Mouse (Mus musculus) embryonic facial prominence, embryonic 15.5 days (tissue): ENCODE results near the gene Prkcsh. TPM values are rescaled to one million over a fixed set of nuclear protein-coding genes. Genes with fewer than 3 reads are reported as not detected.

Experiments used
- ATAC-seq: fragments of 200-750 bp; cut with Nextera tagmentation; 2 replicates; pipeline ENCODE4 v1.8.0; 2017; ENCODE audit warnings: low read depth, moderate TSS enrichment; ENCODE audit not compliant: insufficient number of reproducible peaks, low FRiP score, low TSS enrichment
- H3K27ac ChIP-seq: fragments of 300-500 bp; sonication (generic); replicated peaks from 2 replicates; pipeline ENCODE4 v1.5.1; 2015; ENCODE audit warnings: mild to moderate bottlenecking, inconsistent platforms
- H3K27me3 ChIP-seq: fragments of 300-500 bp; sonication (generic); 2 replicates; pipeline ENCODE4 v1.6.1; 2015; ENCODE audit warnings: inconsistent platforms
- H3K36me3 ChIP-seq: fragments of 300-500 bp; sonication (generic); 2 replicates; pipeline ENCODE4 v1.6.1; 2015; ENCODE audit warnings: mild to moderate bottlenecking, inconsistent platforms
- H3K4me1 ChIP-seq: fragments of 300-500 bp; sonication (generic); 2 replicates; pipeline ENCODE4 v1.6.1; 2015; ENCODE audit warnings: inconsistent platforms
- H3K4me2 ChIP-seq: fragments of 300-500 bp; sonication (generic); replicated peaks from 2 replicates; pipeline ENCODE4 v1.6.1; 2015; ENCODE audit warnings: mild to moderate bottlenecking, inconsistent platforms
- H3K4me3 ChIP-seq: fragments of 300-500 bp; sonication (generic); replicated peaks from 2 replicates; pipeline ENCODE4 v1.5.1; 2015; ENCODE audit warnings: mild to moderate bottlenecking, inconsistent platforms
- H3K9ac ChIP-seq: fragments of 300-500 bp; sonication (generic); 2 replicates; pipeline ENCODE4 v1.6.1; 2015; ENCODE audit warnings: inconsistent platforms
- H3K9me3 ChIP-seq: fragments of 300-500 bp; sonication (generic); replicated peaks from 2 replicates; pipeline ENCODE4 v1.6.1; 2016; ENCODE audit warnings: inconsistent platforms
- WGBS: fragments of 180-500 bp; shearing (Covaris S2); methylation state at CpG from one replicate; pipeline ENCODE4 v1.1.7; 2015; 5-methylcytosine and 5-hydroxymethylcytosine counted together
- polyA plus RNA-seq: library from polyadenylated mRNA; unstranded; fragments of >200 nt; fragmentation: Nextera tagmentation; extraction: Ambion mirVana; gene quantifications from 2 replicates; pipeline ENCODE4 v1.2.1, GENCODE M21; 2015

The Prkcsh gene
- polyA plus RNA-seq, 1 experiment from 2014 or later: 116 TPM

DNA sequence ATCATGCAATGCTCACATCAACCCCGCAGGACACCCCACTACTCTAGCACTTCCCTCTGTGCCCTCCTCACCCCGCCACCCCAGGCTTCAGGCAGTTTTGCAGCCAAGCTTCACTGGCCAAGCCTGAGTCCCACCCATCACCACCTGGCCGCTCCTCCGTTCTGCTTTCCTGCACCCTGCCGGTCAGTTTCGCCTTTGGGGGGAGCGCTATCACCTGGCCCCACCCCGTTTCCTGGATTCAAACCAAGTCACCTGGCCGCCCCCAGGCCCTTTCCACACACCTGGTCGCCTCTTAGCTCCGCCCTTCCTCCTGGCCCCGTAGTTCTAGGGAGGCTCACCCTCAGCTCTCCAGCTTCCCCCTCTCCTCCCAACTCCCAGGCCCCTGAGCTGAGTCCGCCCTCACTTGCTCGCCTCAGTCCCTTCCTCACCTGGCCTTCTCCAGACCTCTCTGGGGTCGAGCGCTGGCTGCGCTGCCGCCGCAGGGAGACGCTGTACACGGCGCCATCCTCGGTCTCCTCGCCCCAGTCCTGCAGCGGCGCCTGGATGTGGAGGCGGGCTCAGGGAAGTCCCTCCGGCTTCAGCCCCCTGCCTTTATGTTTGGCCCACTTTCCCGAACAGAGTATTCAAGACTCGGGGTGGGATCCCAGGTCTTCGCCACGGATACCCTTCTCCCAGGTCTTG is 14.0 kb upstream of the Prkcsh start:
- peaks cover 22% of the 10 kb centered on the region for H3K4me1 ChIP-seq
- no peak for ATAC-seq
- 0 out of 2 replicates have a peak overlapping the region, but pooled peaks have one; percentile 16 for H3K9ac ChIP-seq
- no peak overlapping the region for H3K27ac ChIP-seq
- H3K27me3 ChIP-seq: peaks cover 80% of the 10 kb centered on the region
- 1% methylated on average over 32 of the region's 32 CpGs for WGBS
- no peaks in the 10 kb centered on the region for H3K36me3 ChIP-seq
- peak overlapping the region; percentile 61 for H3K4me2 ChIP-seq
- H3K4me3 ChIP-seq: peak overlapping the region; percentile 39
- H3K9me3 ChIP-seq: no peaks in the 10 kb centered on the region

DNA sequence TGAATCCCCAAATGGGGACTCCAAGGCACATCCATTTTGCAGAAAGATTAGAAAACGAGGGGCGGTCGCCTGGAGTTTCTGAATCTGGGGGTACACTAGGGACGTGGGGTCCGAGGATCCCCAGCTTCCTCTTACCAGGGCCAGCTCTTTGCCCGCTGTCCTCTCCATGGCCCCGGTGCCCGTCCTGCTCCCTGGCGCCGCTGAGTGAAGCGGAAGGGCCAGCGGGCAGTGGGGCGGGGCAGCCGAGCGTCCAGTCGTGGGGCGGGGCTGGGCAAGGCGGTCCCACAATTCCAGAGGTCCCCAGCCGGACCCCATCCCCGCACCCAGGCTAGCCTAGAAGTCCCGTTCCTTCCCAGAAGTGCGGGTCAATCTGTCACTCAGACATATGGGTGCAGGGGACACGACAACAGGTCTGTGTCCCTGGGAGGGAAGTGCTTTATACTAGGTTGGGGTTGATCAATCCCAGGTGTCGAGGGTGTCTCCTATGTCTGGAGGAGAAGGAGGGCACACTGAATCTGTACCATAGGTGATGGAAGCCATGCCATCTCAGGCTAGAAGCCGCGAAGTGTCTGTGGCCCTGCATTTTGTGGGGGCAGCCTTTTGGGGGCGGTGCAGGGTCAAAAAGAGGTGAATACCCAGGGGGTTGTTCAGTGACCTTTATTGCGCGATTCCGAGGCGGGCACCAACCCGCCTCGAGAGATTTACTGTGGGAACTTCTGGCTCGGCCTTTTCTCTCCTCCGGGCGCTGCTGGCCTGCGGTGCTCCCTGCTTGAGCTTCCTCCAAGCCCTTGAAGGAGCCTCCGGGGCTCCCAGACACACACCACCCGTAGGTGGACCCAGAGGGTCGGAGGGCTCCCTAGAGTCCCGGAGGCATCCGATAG is 13.1 kb upstream of the Prkcsh start, which contains the start of gene Rgl3:
Gene Rgl3 (minus strand): TSS at position 217 of the 881 bp plus-strand sequence.
- Histone ChIP-seq H3K4me2 (peak within 1 kb of the TSS; percentile 61), H3K36me3 (no peaks in the 10 kb centered on the region), H3K27ac (no peak within 1 kb of the TSS), H3K9me3 (no peaks in the 10 kb centered on the region), H3K4me3 (peak within 1 kb of the TSS; percentile 39), H3K9ac (0 out of 2 replicates have a peak within 1 kb of the TSS, but pooled peaks have one; percentile 16), H3K27me3 (peaks cover 80% of the 10 kb centered on the region), H3K4me1 (peaks cover 22% of the 10 kb centered on the region)
- no peak for ATAC-seq
- under 1% methylated on average over 41 of the region's 42 CpGs for WGBS

DNA sequence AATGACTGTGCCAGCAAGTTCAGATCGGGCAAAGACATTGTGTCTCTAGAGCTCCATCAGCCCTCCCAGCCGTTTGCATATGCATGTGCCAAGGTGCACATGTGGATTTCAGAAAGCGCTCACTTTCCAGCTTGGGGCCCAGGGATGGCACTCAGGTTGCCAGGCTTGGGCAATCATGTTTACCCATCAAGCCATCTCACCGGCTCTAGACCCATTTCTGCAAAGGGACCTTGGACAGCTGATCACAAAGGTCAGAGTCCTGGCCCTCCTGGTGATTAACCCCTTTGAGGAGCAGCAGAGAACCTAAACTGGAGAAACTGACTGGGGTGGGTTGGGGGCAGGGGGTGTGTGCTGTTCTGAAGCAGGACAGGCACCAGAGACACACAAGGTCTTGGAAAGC is 10.4 kb upstream of the Prkcsh start:
- Histone ChIP-seq H3K4me3 (no peak overlapping the region), H3K36me3 (no peaks in the 10 kb centered on the region), H3K27ac (no peak overlapping the region), H3K9ac (no peak overlapping the region), H3K27me3 (peaks cover 61% of the 10 kb centered on the region), H3K9me3 (no peaks in the 10 kb centered on the region), H3K4me1 (peaks cover 22% of the 10 kb centered on the region), H3K4me2 (no peak overlapping the region)
- 75% methylated on average over 4 of the region's 4 CpGs for WGBS
- ATAC-seq: no peak

DNA sequence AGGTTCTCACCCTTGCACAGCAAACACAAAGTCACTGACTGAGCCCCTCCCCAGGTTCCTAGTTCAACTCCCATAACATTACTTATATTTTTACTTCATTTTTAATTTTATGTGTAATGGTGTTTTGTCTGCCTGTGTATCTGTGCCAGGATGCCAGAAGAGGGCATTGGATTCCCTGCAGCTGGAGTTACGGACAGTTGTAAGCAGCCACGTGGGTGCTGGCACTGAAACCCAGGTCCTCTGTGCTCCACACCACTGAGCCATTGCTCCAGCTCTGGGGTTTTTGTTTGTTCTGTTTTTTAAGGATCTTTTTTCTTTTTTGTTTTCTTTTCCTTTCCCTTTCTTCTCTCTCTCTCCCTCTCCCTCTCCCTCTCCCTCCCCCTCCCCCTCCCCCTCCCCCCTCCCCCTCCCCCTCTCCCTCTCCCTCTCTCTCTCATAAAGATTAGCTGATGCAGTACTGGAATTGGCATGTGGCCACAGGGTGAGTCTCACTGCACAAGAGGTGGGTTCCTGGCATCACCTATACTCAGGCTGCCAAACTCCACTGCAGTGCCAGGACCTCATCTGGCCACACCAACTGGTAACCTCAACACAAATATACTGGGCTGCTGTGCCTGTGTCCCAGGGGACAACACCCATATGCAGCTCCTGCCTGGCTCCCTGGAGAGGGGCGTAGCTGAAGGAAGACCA is 6.3 kb upstream of the Prkcsh start:
- 85% methylated on average over 3 of the region's 3 CpGs for WGBS

DNA sequence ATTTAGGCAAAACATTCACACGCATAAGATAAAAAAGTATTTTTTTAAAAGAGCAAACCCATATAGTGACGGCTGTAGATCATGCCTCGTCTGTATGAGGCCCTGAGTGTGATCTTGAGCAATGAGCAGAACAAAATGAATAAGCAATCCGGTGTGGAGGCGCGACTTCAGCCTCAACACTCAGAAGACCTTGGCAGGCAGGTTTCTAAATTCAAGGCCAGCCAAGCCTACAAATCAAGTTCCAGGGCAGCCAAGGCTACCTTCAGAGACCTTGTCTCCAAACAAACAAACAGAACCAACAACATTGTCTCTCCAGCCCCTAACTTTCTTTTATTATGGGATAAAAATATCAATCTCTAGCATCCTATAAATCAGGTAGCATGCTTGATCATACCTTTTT is 2.3 kb upstream of the Prkcsh start:
- Histone ChIP-seq H3K4me1 (peaks cover 24% of the 10 kb centered on the region), H3K4me3 (no peak overlapping the region), H3K9ac (no peak overlapping the region), H3K4me2 (no peak overlapping the region), H3K9me3 (no peaks in the 10 kb centered on the region), H3K27me3 (no peaks in the 10 kb centered on the region), H3K27ac (no peak overlapping the region), H3K36me3 (peaks cover 13% of the 10 kb centered on the region)
- no peak for ATAC-seq
- WGBS: 91% methylated on average over 6 of the region's 6 CpGs

More for the DNA sequence above, 6.3 kb upstream of the Prkcsh start:
- H3K36me3 ChIP-seq: no peaks in the 10 kb centered on the region
- no peak overlapping the region for H3K9ac ChIP-seq
- H3K27ac ChIP-seq: no peak overlapping the region
- H3K4me3 ChIP-seq: no peak overlapping the region
- no peak overlapping the region for H3K4me2 ChIP-seq
- H3K9me3 ChIP-seq: no peaks in the 10 kb centered on the region
- no peaks in the 10 kb centered on the region for H3K4me1 ChIP-seq
- peaks cover 20% of the 10 kb centered on the region for H3K27me3 ChIP-seq
- no peak for ATAC-seq

DNA sequence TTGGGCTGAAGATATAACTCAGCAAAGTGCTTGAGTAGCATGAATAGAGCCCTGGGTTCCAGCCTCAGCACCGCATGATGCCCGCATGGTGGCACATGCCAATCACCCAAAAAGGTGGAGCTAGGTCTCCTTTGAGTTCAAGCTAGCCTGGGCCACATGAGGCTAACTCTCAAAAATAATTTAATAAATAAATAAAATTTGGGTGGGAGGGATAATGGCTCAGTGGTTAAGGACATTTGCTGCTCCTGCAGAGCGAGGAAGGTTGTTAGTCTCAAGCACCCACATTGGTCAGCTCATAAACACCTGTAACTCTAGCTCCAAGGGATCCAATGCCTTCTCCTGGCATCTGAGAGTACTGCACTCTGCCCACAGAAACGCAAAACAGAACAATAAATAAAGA is 973 bp upstream of the Prkcsh start:
- WGBS: 85% methylated on average over 4 of the region's 4 CpGs
- no peaks in the 10 kb centered on the region for H3K9me3 ChIP-seq
- H3K4me1 ChIP-seq: peaks cover 29% of the 10 kb centered on the region
- H3K27ac ChIP-seq: no peak overlapping the region
- H3K4me2 ChIP-seq: no peak overlapping the region
- no peaks in the 10 kb centered on the region for H3K27me3 ChIP-seq
- no peak overlapping the region for H3K9ac ChIP-seq
- H3K4me3 ChIP-seq: no peak overlapping the region
- no peak for ATAC-seq
- H3K36me3 ChIP-seq: peaks cover 26% of the 10 kb centered on the region

DNA sequence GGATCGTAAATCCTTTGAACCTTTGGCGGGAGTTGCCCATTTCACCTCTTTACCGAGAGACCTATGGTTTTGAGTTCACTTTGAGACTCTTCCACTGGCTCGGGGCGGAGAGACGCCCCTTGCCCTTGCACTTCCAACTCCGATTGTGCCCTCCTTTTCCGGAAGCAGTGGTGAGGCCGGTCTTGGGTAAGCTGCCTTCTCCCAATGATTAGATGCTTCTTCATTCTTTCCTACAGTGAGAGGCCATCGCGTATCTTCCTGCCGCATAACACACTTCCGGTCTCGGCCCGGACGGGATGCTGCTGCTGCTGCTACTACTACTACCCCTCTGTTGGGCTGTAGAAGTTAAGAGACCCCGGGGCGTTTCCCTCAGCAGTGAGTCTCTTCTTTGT is 553 bp downstream of the Prkcsh start:
- Histone ChIP-seq H3K9ac (peak overlapping the region; percentile 62), H3K27ac (peak overlapping the region; percentile 72), H3K4me2 (peak overlapping the region; percentile 80), H3K4me3 (peak overlapping the region; percentile 73), H3K9me3 (no peaks in the 10 kb centered on the region), H3K36me3 (peaks cover 41% of the 10 kb centered on the region), H3K27me3 (no peaks in the 10 kb centered on the region), H3K4me1 (peaks cover 29% of the 10 kb centered on the region)
- WGBS: 0% methylated on average over 18 of the region's 18 CpGs
- no peak for ATAC-seq

DNA sequence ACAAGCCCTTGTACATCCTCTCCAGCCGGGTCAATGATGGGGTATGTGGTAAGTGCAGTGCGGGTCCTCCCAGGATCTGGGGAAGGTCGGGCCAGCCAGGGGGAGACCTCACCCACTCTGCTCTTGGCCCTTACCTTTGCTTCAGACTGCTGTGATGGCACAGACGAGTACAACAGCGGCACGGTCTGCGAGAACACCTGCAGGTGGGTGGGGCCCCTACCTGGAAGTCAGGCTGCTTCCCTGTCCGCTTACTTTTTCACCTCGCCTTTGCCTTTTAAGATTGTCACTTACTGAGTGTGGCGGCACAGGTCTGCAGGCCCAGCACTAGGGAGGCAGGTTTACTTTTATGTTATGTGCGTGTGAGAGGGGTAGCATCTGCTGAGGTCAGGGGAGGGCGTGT is 1.9 kb downstream of the Prkcsh start:
- 91% methylated on average over 12 of the region's 12 CpGs for WGBS
- H3K27ac ChIP-seq: no peak overlapping the region
- no peak overlapping the region for H3K4me3 ChIP-seq
- H3K9me3 ChIP-seq: no peaks in the 10 kb centered on the region
- no peaks in the 10 kb centered on the region for H3K27me3 ChIP-seq
- H3K9ac ChIP-seq: no peak overlapping the region
- no peak for ATAC-seq
- peak overlapping the region; percentile 80; the same call in 1 of the 2 replicates for H3K4me2 ChIP-seq
- peaks cover 54% of the 10 kb centered on the region for H3K36me3 ChIP-seq
- peaks cover 29% of the 10 kb centered on the region for H3K4me1 ChIP-seq

DNA sequence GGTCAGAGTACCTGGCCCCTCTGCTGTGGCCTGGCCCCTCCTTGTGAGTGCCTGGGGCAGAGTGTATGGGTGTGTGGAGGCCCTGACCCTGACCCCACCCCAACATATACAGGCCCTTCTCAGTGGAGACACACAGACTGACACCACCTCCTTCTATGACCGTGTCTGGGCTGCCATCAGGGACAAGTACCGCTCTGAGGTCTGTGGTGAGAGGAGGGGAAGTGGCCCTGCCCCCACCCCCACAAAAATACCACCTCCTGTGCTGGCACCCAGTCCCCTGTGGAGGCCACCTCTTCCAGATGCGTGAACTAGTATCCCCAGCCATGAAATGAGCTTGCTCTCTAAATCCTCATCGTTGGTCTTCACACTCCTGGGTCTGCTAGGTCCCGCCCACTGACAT is 8.4 kb downstream of the Prkcsh start:
- ATAC-seq: no peak
- H3K36me3 ChIP-seq: peaks cover 85% of the 10 kb centered on the region
- H3K9me3 ChIP-seq: no peaks in the 10 kb centered on the region
- no peak overlapping the region for H3K27ac ChIP-seq
- WGBS: 92% methylated on average over 5 of the region's 5 CpGs
- H3K27me3 ChIP-seq: no peaks in the 10 kb centered on the region
- no peak overlapping the region for H3K4me2 ChIP-seq
- no peaks in the 10 kb centered on the region; the same call in 1 of the 2 replicates for H3K4me1 ChIP-seq
- H3K9ac ChIP-seq: no peak overlapping the region
- no peak overlapping the region for H3K4me3 ChIP-seq

DNA sequence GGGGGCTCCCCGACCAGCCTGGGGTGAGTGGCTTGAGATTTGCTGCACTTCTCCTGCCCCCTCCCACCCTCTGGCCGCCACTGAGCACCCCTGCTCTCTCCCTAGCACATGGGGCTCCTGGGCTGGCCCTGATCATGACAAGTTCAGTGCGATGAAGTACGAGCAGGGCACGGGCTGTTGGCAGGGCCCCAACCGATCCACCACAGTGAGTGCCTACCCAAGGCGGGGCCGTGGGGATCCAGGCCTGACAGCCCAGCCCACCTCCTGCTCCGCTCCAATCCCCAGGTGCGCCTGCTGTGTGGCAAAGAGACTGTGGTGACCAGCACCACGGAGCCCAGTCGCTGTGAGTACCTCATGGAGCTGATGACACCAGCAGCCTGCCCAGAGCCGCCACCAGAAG is 10.1 kb downstream of the Prkcsh start:
- H3K4me1 ChIP-seq: no peaks in the 10 kb centered on the region
- ATAC-seq: no peak
- peaks cover 68% of the 10 kb centered on the region for H3K36me3 ChIP-seq
- no peak overlapping the region for H3K4me2 ChIP-seq
- no peaks in the 10 kb centered on the region for H3K27me3 ChIP-seq
- H3K4me3 ChIP-seq: no peak overlapping the region
- H3K9ac ChIP-seq: no peak overlapping the region
- no peak overlapping the region for H3K27ac ChIP-seq
- no peaks in the 10 kb centered on the region for H3K9me3 ChIP-seq
- 94% methylated on average over 13 of the region's 13 CpGs for WGBS

DNA sequence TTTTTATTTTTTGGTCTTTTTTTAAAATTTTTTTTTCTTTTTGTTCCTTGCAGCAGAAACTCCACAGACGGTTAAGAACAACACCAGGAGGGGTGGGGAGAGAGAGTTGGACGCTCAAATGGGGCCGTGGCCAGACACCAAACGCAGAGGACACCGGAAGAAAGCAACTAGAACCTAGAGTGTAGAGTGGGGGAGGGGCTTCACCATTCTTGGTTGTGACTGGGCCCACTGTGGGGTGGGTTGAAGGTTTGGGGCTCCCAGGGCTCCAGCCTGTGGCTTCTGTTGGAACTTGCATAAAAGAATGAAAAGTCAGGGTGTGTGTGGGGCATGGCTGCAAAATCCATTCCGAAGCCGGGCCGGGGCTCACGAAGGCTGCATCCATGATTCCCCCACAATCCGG is 13.6 kb downstream of the Prkcsh start:
- no peak overlapping the region for H3K4me3 ChIP-seq
- no peak overlapping the region for H3K9ac ChIP-seq
- H3K27ac ChIP-seq: no peak overlapping the region
- H3K4me2 ChIP-seq: no peak overlapping the region
- no peaks in the 10 kb centered on the region for H3K4me1 ChIP-seq
- no peaks in the 10 kb centered on the region for H3K27me3 ChIP-seq
- 62% methylated on average over 10 of the region's 10 CpGs for WGBS
- no peak for ATAC-seq
- no peaks in the 10 kb centered on the region for H3K9me3 ChIP-seq
- peaks cover 34% of the 10 kb centered on the region for H3K36me3 ChIP-seq
